Mouse (Mus musculus): Measurements from ENCODE around the gene Lmbr1l.

GRCm38 (mm10) chr15:98871070-98871915, 46.7 kb downstream of the Lmbr1l start, which contains the start of gene Kmt2d:
- no peak for TF ChIP-seq CTCF (IDR thresholded peaks at IDR 0.05; ENCODE audit: low read depth, low read length)
- no peak for TF ChIP-seq POLR2A (IDR thresholded peaks at IDR 0.05; ENCODE audit: borderline replicate concordance, low read depth, low read length)
